Mouse (Mus musculus): Measurements from ENCODE around the gene Hmg20b.

- no peak for TF ChIP-seq CTCF (IDR thresholded peaks at IDR 0.05; ENCODE audit: low read depth, low read length)
- TF ChIP-seq POLR2A (IDR thresholded peaks at IDR 0.05; ENCODE audit: insufficient read depth, low read length), result no peak
Observed at GRCm38 (mm10) chr10:81364666-81365065, 14.4 kb upstream of the Hmg20b start.

Measured in ES-Bruce4 (cell line).